Mouse (Mus musculus) kidney, adult 2 months (tissue): ENCODE data around the gene Cyp4a14.

Experiments
- CTCF ChIP-seq: fragments of 200-500 bp; conservative IDR thresholded peaks from 2 replicates; pipeline ENCODE4 v1.5.1; 2011; ENCODE audit warnings: low read depth, mild to moderate bottlenecking, control low read depth, low read length, moderate library complexity, mixed read lengths; ENCODE audit not compliant: insufficient read depth, insufficient read length
- POLR2A ChIP-seq: fragments of 200-500 bp; IDR thresholded peaks from one replicate; pipeline ENCODE4 v1.6.1; 2011; ENCODE audit warnings: low read depth, low read length, control low read depth

GRCm38 (mm10) chr4:115450577-115451137 is 45.3 kb downstream of the Cyp4a14 start:
- TF ChIP-seq POLR2A: no peak
- no peak for TF ChIP-seq CTCF
